Mouse (Mus musculus): Measurements from ENCODE around the gene Nme7.

- TF ChIP-seq CTCF (conservative IDR thresholded peaks at IDR 0.05; ENCODE audit: low read length) (no peak), POU5F1 (IDR thresholded peaks at IDR 0.05; ENCODE audit: borderline replicate concordance, low read length) (no peak)
Measured at GRCm38 (mm10) chr1:164270941-164271340, 33.0 kb upstream of the Nme7 start.

Data from E14TG2a.4 (cell line).